Mouse (Mus musculus): ENCODE data around the gene Arid3a. TPM values are rescaled to one million over a fixed set of nuclear protein-coding genes. Genes with fewer than 3 reads are reported as not detected.

Arid3a gene
- polyA plus RNA-seq, 1 experiment from 2014 or later, result 3.5 TPM

DNA sequence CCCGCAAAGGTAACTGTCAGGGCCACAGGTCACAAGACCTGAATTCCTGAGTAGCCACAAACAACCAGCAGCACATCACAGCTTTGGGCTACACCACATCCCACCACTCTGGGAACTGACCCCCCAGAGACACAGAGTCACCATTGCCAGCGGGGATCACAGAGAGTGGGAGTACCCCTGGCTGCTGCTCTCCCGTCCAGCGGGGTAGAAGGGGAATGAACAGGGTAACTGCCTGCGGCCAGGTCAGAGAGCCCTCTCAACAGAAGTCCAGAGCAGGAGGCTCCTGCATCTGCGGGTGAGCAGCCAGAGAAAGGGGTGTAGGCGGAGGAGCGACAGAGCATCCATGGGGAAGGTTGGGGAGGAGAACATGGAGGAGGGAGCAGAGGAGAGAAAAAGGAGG is 10.8 kb upstream of the Arid3a start:
- Histone ChIP-seq H3K27me3 (replicated peaks; ENCODE audit: control insufficient read depth, insufficient read depth, low read length) (peaks cover 37% of the 10 kb centered on the region), H3K9ac (replicated peaks; ENCODE audit: low read depth, low read length) (peak overlapping the region; percentile 98), H3K4me2 (ENCODE audit: low read length) (peak overlapping the region; percentile 97), H3K4me3 (replicated peaks; ENCODE audit: low read length) (peak overlapping the region; percentile 91), H3K9me3 (ENCODE audit: control insufficient read depth, low read length) (no peaks in the 10 kb centered on the region), H3K4me1 (replicated peaks; ENCODE audit: control insufficient read depth, insufficient read depth, low read length) (peaks cover 36% of the 10 kb centered on the region), H3K36me3 (ENCODE audit: control insufficient read depth, insufficient read depth) (0 out of 2 replicates have a peak, but pooled peaks cover 2% of the 10 kb centered on the region), H3K27ac (ENCODE audit: low read length) (peak overlapping the region; percentile 80; the same call in 1 of the 2 replicates)
- ATAC-seq, result no peak
- WGBS, result 4% methylated on average over 8 of the region's 8 CpGs

DNA sequence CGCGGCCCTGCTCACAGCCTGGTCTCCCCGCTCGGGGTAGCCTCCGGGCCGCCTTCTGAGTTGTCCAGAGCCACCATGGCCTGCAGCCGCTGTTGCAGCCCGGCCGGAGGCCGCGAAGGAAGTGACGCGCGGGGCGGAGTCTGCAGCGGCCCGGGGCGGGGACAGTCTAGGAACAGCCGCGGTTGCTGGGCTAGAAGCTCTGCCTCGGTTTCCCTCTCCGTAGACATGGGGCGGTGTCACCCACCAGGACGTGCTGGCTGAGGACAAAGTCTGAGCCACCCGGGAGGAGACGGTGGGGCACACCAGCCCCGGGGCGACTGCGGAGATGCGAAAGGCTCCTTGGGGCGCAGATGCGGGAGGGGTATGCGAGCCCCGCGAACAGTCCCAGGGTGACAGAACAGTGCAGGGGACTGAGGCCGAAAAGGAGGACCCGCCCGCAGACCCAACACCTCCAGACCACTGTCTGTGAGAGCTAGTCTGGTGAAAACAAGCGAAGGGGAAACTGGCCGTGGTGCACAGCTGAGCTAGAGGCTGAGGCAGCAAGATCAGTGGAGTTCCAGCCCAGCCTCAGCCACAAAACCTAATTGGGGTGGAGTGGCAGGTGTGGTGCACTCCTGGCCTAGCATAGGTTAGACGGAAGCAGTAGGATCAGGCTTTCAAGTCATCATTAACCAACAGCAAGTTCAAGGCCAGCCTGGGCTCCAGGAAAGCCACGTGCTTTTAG is 9.9 kb upstream of the Arid3a start, which contains the start of gene Kiss1r:
Gene Kiss1r, plus strand, starts transcription at position 164 of the 724 bp plus-strand sequence.
- peak within 1 kb of the TSS; percentile 98 for H3K9ac ChIP-seq (replicated peaks; ENCODE audit: low read depth, low read length)
- peak within 1 kb of the TSS; percentile 91 for H3K4me3 ChIP-seq (replicated peaks; ENCODE audit: low read length)
- ATAC-seq, result peak; percentile 89
- peaks cover 46% of the 10 kb centered on the region for H3K27me3 ChIP-seq (replicated peaks; ENCODE audit: control insufficient read depth, insufficient read depth, low read length)
- H3K27ac ChIP-seq (ENCODE audit: low read length), result peak within 1 kb of the TSS; percentile 80
- H3K4me2 ChIP-seq (ENCODE audit: low read length), result peak within 1 kb of the TSS; percentile 97
- 0 out of 2 replicates have a peak, but pooled peaks cover 2% of the 10 kb centered on the region for H3K36me3 ChIP-seq (ENCODE audit: control insufficient read depth, insufficient read depth)
- H3K9me3 ChIP-seq (ENCODE audit: control insufficient read depth, low read length), result no peaks in the 10 kb centered on the region
- peaks cover 44% of the 10 kb centered on the region for H3K4me1 ChIP-seq (replicated peaks; ENCODE audit: control insufficient read depth, insufficient read depth, low read length)
- WGBS, result 2% methylated on average over 42 of the region's 42 CpGs

DNA sequence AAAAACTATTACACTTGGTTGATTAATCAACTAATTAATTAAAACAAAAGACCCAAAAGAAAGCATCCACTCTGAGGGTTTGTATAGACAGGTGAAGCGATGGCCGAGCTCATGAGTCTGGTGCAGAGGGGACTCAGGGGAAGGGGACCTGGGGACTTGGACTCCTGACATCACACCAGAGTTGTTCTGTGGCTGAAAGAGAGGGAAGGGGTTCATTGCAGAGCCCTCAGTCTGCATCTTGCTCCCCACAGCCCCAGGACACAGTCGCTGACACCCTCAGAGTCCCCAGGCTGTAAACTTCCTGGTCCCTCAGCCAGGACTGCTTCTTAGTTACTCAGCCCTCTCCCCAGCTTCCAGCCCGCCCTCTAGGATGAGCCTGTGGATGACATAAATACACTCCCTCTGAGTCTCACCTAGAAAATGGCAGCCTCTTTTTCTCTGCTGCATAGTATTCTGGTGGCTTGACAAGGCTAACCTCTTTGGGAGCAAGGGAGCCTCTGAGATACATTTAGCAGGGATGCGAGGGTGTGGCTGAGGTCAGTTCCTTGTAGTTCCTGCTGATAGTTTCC is 9.2 kb upstream of the Arid3a start:
- Histone ChIP-seq H3K27me3 (replicated peaks; ENCODE audit: control insufficient read depth, insufficient read depth, low read length) (peaks cover 52% of the 10 kb centered on the region), H3K4me2 (ENCODE audit: low read length) (peak overlapping the region; percentile 97), H3K27ac (ENCODE audit: low read length) (no peak overlapping the region), H3K9ac (replicated peaks; ENCODE audit: low read depth, low read length) (peak overlapping the region; percentile 98), H3K4me1 (replicated peaks; ENCODE audit: control insufficient read depth, insufficient read depth, low read length) (peaks cover 44% of the 10 kb centered on the region), H3K4me3 (replicated peaks; ENCODE audit: low read length) (peak overlapping the region; percentile 91), H3K36me3 (ENCODE audit: control insufficient read depth, insufficient read depth) (0 out of 2 replicates have a peak, but pooled peaks cover 2% of the 10 kb centered on the region), H3K9me3 (ENCODE audit: control insufficient read depth, low read length) (no peaks in the 10 kb centered on the region)
- WGBS, result 41% methylated on average over 5 of the region's 5 CpGs
- ATAC-seq, result no peak

GRCm38 (mm10) chr10:79918231-79919078 is 8.4 kb upstream of the Arid3a start:
- Histone ChIP-seq H3K36me3 (ENCODE audit: control insufficient read depth, insufficient read depth) (no peaks in the 10 kb centered on the region), H3K4me2 (ENCODE audit: low read length) (no peak overlapping the region), H3K4me1 (replicated peaks; ENCODE audit: control insufficient read depth, insufficient read depth, low read length) (peaks cover 44% of the 10 kb centered on the region), H3K9ac (replicated peaks; ENCODE audit: low read depth, low read length) (no peak overlapping the region), H3K27ac (ENCODE audit: low read length) (no peak overlapping the region), H3K27me3 (replicated peaks; ENCODE audit: control insufficient read depth, insufficient read depth, low read length) (peaks cover 61% of the 10 kb centered on the region), H3K4me3 (replicated peaks; ENCODE audit: low read length) (no peak overlapping the region), H3K9me3 (ENCODE audit: control insufficient read depth, low read length) (no peaks in the 10 kb centered on the region)
- no peak for ATAC-seq
- WGBS, result 4% methylated on average over 34 of the region's 35 CpGs

DNA sequence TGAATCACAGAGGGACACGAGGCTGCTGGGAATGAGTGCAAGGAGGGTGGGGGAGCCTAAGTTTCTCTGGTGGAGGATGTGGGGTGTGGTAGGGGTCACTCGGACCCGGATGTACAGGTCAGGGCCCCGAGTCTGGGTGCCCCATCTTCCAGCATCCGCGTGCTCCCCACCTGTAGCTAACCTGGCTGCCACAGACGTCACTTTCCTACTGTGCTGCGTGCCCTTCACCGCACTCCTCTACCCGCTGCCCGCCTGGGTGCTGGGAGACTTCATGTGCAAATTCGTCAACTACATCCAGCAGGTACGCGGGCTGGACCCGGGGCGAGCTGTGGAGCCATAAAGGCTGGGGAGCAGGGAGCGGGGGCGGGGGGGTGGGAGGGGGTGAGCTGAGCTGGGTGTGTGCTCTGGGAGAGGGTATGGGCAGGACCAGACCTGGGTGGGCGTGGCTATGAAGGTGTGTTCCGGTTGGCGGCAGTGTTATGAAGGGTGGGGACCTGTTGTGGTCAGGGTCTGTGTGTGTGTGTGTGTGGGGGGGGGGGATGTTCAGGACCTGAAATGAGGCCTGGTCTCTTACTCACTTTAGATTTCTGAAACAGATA is 7.5 kb upstream of the Arid3a start:
- Histone ChIP-seq H3K9ac (replicated peaks; ENCODE audit: low read depth, low read length) (no peak overlapping the region), H3K4me1 (replicated peaks; ENCODE audit: control insufficient read depth, insufficient read depth, low read length) (peaks cover 38% of the 10 kb centered on the region), H3K4me3 (replicated peaks; ENCODE audit: low read length) (no peak overlapping the region), H3K4me2 (ENCODE audit: low read length) (no peak overlapping the region), H3K27ac (ENCODE audit: low read length) (no peak overlapping the region), H3K9me3 (ENCODE audit: control insufficient read depth, low read length) (no peaks in the 10 kb centered on the region), H3K36me3 (ENCODE audit: control insufficient read depth, insufficient read depth) (no peaks in the 10 kb centered on the region), H3K27me3 (replicated peaks; ENCODE audit: control insufficient read depth, insufficient read depth, low read length) (peaks cover 61% of the 10 kb centered on the region)
- ATAC-seq, result no peak
- WGBS, result 4% methylated on average over 21 of the region's 21 CpGs

- WGBS, result 16% methylated on average over 26 of the region's 26 CpGs
- H3K9ac ChIP-seq (replicated peaks; ENCODE audit: low read depth, low read length), result no peak overlapping the region
- H3K36me3 ChIP-seq (ENCODE audit: control insufficient read depth, insufficient read depth), result no peaks in the 10 kb centered on the region
- ATAC-seq, result no peak
- H3K27ac ChIP-seq (ENCODE audit: low read length), result no peak overlapping the region
- peaks cover 61% of the 10 kb centered on the region for H3K27me3 ChIP-seq (replicated peaks; ENCODE audit: control insufficient read depth, insufficient read depth, low read length)
- no peak overlapping the region; the same call in 1 of the 2 replicates for H3K4me3 ChIP-seq (replicated peaks; ENCODE audit: low read length)
- H3K9me3 ChIP-seq (ENCODE audit: control insufficient read depth, low read length), result no peaks in the 10 kb centered on the region
- no peak overlapping the region for H3K4me2 ChIP-seq (ENCODE audit: low read length)
- peaks cover 28% of the 10 kb centered on the region for H3K4me1 ChIP-seq (replicated peaks; ENCODE audit: control insufficient read depth, insufficient read depth, low read length)
Observed at GRCm38 (mm10) chr10:79920056-79920890, 6.6 kb upstream of the Arid3a start.

DNA sequence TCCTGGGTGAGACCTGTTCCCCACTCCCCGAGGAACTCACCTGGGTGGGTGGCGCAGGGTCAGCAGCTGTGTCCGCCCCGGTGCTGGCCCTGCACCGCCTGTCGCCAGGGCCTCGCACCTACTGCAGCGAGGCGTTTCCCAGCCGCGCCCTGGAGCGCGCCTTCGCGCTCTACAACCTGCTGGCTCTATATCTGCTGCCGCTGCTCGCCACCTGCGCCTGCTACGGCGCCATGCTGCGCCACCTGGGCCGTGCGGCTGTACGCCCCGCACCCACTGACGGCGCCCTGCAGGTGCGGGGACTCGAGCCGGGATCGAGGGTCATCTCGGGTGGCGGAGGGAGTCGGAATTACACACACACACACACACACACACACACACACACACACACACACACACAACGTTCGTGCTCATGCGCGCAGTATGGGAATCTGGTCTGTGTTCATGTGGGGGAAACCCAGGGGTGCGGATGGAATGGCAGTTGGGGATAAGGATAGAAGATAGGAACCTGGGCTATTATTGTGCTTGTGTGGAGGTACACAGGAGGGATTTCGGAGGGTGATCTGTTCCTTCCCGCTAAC is 5.8 kb upstream of the Arid3a start, which contains the start of gene R3hdm4:
Gene R3hdm4, minus strand, starts transcription at position 251 of the 578 bp plus-strand sequence.
- peaks cover 61% of the 10 kb centered on the region for H3K27me3 ChIP-seq (replicated peaks; ENCODE audit: control insufficient read depth, insufficient read depth, low read length)
- peak within 1 kb of the TSS; percentile 27 for H3K4me3 ChIP-seq (replicated peaks; ENCODE audit: low read length)
- H3K27ac ChIP-seq (ENCODE audit: low read length), result no peak within 1 kb of the TSS
- peaks cover 28% of the 10 kb centered on the region for H3K4me1 ChIP-seq (replicated peaks; ENCODE audit: control insufficient read depth, insufficient read depth, low read length)
- H3K36me3 ChIP-seq (ENCODE audit: control insufficient read depth, insufficient read depth), result no peaks in the 10 kb centered on the region
- H3K9ac ChIP-seq (replicated peaks; ENCODE audit: low read depth, low read length), result peak within 1 kb of the TSS; percentile 19; the same call in 1 of the 2 replicates
- H3K4me2 ChIP-seq (ENCODE audit: low read length), result peak within 1 kb of the TSS; percentile 41
- 3% methylated on average over 41 of the region's 41 CpGs for whole genome bisulfite sequencing
- no peaks in the 10 kb centered on the region for H3K9me3 ChIP-seq (ENCODE audit: control insufficient read depth, low read length)
- no peak for ATAC-seq

DNA sequence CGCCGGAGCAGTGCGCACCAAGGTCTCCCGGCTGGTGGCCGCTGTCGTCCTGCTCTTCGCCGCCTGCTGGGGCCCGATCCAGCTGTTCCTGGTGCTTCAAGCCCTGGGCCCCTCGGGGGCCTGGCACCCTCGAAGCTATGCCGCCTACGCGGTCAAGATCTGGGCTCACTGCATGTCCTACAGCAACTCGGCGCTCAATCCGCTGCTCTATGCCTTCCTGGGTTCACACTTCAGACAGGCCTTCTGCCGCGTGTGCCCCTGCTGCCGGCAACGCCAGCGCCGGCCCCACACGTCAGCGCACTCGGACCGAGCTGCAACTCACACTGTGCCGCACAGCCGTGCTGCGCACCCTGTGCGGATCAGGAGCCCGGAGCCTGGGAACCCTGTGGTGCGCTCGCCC is 5.3 kb upstream of the Arid3a start:
- Histone ChIP-seq H3K27me3 (replicated peaks; ENCODE audit: control insufficient read depth, insufficient read depth, low read length) (peaks cover 61% of the 10 kb centered on the region), H3K9ac (replicated peaks; ENCODE audit: low read depth, low read length) (peak overlapping the region; percentile 19; the same call in 1 of the 2 replicates), H3K4me2 (ENCODE audit: low read length) (peak overlapping the region; percentile 41), H3K27ac (ENCODE audit: low read length) (no peak overlapping the region), H3K4me1 (replicated peaks; ENCODE audit: control insufficient read depth, insufficient read depth, low read length) (peaks cover 29% of the 10 kb centered on the region), H3K36me3 (ENCODE audit: control insufficient read depth, insufficient read depth) (no peaks in the 10 kb centered on the region), H3K9me3 (ENCODE audit: control insufficient read depth, low read length) (no peaks in the 10 kb centered on the region), H3K4me3 (replicated peaks; ENCODE audit: low read length) (peak overlapping the region; percentile 27)
- under 1% methylated on average over 34 of the region's 34 CpGs for WGBS
- no peak for ATAC-seq
